Mouse (Mus musculus): ENCODE results near the gene Agrp.

GRCm38 (mm10) chr8:105522890-105523289, 114.3 kb downstream of the Agrp start:
- TF ChIP-seq CTCF (conservative IDR thresholded peaks at IDR 0.05; ENCODE audit: low read length) (no peak), NANOG (IDR thresholded peaks at IDR 0.05; ENCODE audit: borderline replicate concordance, low read length) (no peak)

Data from E14TG2a.4 (cell line).